In genomic region chr13:99237122-99237521, GRCm38 (mm10) we compare ENCODE assay signal across 16 mouse cellular contexts. TPM values are rescaled to one million over a fixed set of nuclear protein-coding genes. Genes with fewer than 3 reads are reported as not detected.
DNase-seq lines count a peak whose midpoint lies in the region; ATAC-seq and TF ChIP-seq lines count a peak whose summit lies in the region.
"Had no signal": no experiment of that assay in that cellular context is flagged by ENCODE, and none has a peak within 500 bp of the region (broad histone marks: within the 10 kb centered on the region; RNA-seq: fewer than 3 reads in every experiment).

No protein-coding gene starts in this region.

- peak; percentile 77; the same call in 1 of the 2 replicates for TF ChIP-seq EP300 in lung, postnatal 0 days (IDR thresholded peaks at IDR 0.05)

- peaks cover 14% of the 10 kb centered on the region for H3K4me1 ChIP-seq in intestine, embryonic 14.5 days (replicated peaks; ENCODE audit: control insufficient read depth, insufficient read depth, low read length)
- peaks cover 6% of the 10 kb centered on the region; the same call in 1 of the 2 replicates for H3K4me1 ChIP-seq in intestine, postnatal 0 days (replicated peaks; ENCODE audit: control insufficient read depth, insufficient read depth, low read length)
- H3K4me1 ChIP-seq in heart, embryonic 12.5 days (replicated peaks): peaks cover 43% of the 10 kb centered on the region
- peaks cover 35% of the 10 kb centered on the region; the same call in 1 of the 2 replicates for H3K4me1 ChIP-seq in lung, postnatal 0 days (ENCODE audit: insufficient read depth, low read depth, low read length)

- H3K36me3 ChIP-seq in intestine, embryonic 14.5 days (ENCODE audit: control insufficient read depth, insufficient read depth, low read length): no peaks in the 10 kb centered on the region
- no peaks in the 10 kb centered on the region for H3K36me3 ChIP-seq in intestine, postnatal 0 days (ENCODE audit: control insufficient read depth, insufficient read depth)
- H3K36me3 ChIP-seq in heart, embryonic 12.5 days: no peaks in the 10 kb centered on the region
- H3K36me3 ChIP-seq in lung, postnatal 0 days (ENCODE audit: insufficient read depth, low read length): no peaks in the 10 kb centered on the region
- H3K36me3 ChIP-seq: midbrain, embryonic 10.5 days; neural tube, embryonic 12.5 days had no signal

- ATAC-seq in intestine, embryonic 14.5 days (replicated peaks; ENCODE audit: low FRiP score, low TSS enrichment, low read depth): no peak
- ATAC-seq in intestine, postnatal 0 days: no peak
- no peak for ATAC-seq in heart, embryonic 12.5 days (ENCODE audit: insufficient number of reproducible peaks, low FRiP score)
- ATAC-seq in lung, postnatal 0 days: no peak
- ATAC-seq: forebrain, embryonic 14.5 days; inflammation-experienced regulatory T-cells, adult 6 months had no signal

- no peak overlapping the region for H3K4me3 ChIP-seq in intestine, embryonic 14.5 days (ENCODE audit: low read depth, low read length)
- no peak overlapping the region for H3K4me3 ChIP-seq in intestine, postnatal 0 days (ENCODE audit: low read depth, low read length)
- no peak overlapping the region for H3K4me3 ChIP-seq in heart, embryonic 12.5 days
- no peak overlapping the region for H3K4me3 ChIP-seq in lung, postnatal 0 days (ENCODE audit: low read depth, low read length)
- H3K4me3 ChIP-seq: midbrain, embryonic 10.5 days; neural tube, embryonic 12.5 days had no signal

- H3K9me3 ChIP-seq in intestine, embryonic 14.5 days (ENCODE audit: control insufficient read depth, low read length): no peaks in the 10 kb centered on the region
- no peaks in the 10 kb centered on the region for H3K9me3 ChIP-seq in intestine, postnatal 0 days (ENCODE audit: control insufficient read depth)
- no peaks in the 10 kb centered on the region for H3K9me3 ChIP-seq in heart, embryonic 12.5 days (replicated peaks)
- no peaks in the 10 kb centered on the region for H3K9me3 ChIP-seq in lung, postnatal 0 days (ENCODE audit: low read length)
- H3K9me3 ChIP-seq: midbrain, embryonic 10.5 days; neural tube, embryonic 12.5 days had no signal

- no peak for TF ChIP-seq CTCF in intestine, postnatal 0 days (IDR thresholded peaks at IDR 0.05; ENCODE audit: low read depth)
- no peak for TF ChIP-seq CTCF in lung, postnatal 0 days (IDR thresholded peaks at IDR 0.05)

- H3K4me2 ChIP-seq in intestine, embryonic 14.5 days (ENCODE audit: low read length): no peak overlapping the region
- H3K4me2 ChIP-seq in intestine, postnatal 0 days (replicated peaks; ENCODE audit: low read depth): no peak overlapping the region
- no peak overlapping the region for H3K4me2 ChIP-seq in heart, embryonic 12.5 days
- H3K4me2 ChIP-seq in lung, postnatal 0 days (replicated peaks; ENCODE audit: low read depth, low read length): no peak overlapping the region
- H3K4me2 ChIP-seq: neural tube, embryonic 12.5 days had no signal

- WGBS in intestine, embryonic 14.5 days: 69% methylated on average over 5 of the region's 5 CpGs
- 75% methylated on average over 5 of the region's 5 CpGs for whole genome bisulfite sequencing in intestine, postnatal 0 days
- 50% methylated on average over 5 of the region's 5 CpGs for WGBS in heart, embryonic 12.5 days
- 62% methylated on average over 5 of the region's 5 CpGs for WGBS in lung, postnatal 0 days

- H3K27me3 ChIP-seq in intestine, embryonic 14.5 days (replicated peaks; ENCODE audit: control insufficient read depth, insufficient read depth, low read length): no peaks in the 10 kb centered on the region
- H3K27me3 ChIP-seq in intestine, postnatal 0 days (replicated peaks; ENCODE audit: control insufficient read depth, insufficient read depth, low read length): no peaks in the 10 kb centered on the region
- no peaks in the 10 kb centered on the region for H3K27me3 ChIP-seq in heart, embryonic 12.5 days (replicated peaks)
- no peaks in the 10 kb centered on the region for H3K27me3 ChIP-seq in lung, postnatal 0 days (replicated peaks; ENCODE audit: insufficient read depth, low read length)
- H3K27me3 ChIP-seq: neural tube, embryonic 12.5 days had no signal

- H3K9ac ChIP-seq in intestine, embryonic 14.5 days (ENCODE audit: low read length): no peak overlapping the region
- no peak overlapping the region for H3K9ac ChIP-seq in intestine, postnatal 0 days (ENCODE audit: low read depth, low read length)
- no peak overlapping the region for H3K9ac ChIP-seq in heart, embryonic 12.5 days
- no peak overlapping the region for H3K9ac ChIP-seq in lung, postnatal 0 days (replicated peaks; ENCODE audit: low read depth)
- H3K9ac ChIP-seq: neural tube, embryonic 12.5 days had no signal

- H3K27ac ChIP-seq in intestine, embryonic 14.5 days (ENCODE audit: low read depth): peak overlapping the region; percentile 87; the same call in 1 of the 2 replicates
- no peak overlapping the region for H3K27ac ChIP-seq in intestine, postnatal 0 days (ENCODE audit: low read depth, low read length)
- H3K27ac ChIP-seq in heart, embryonic 12.5 days (ENCODE audit: poor library complexity, severe bottlenecking): peak overlapping the region; percentile 94
- peak overlapping the region; percentile 88 for H3K27ac ChIP-seq in lung, postnatal 0 days (ENCODE audit: low read length)
- H3K27ac ChIP-seq: neural tube, embryonic 12.5 days had no signal

- no peak for DNase-seq in intestine, embryonic 14.5 days (ENCODE audit: low spot score)
- peak; percentile 11 for DNase-seq in NIH3T3 (ENCODE audit: low read depth)
- DNase-seq in lung, postnatal 0 days (ENCODE audit: low spot score): peak; percentile 40
- DNase-seq in spleen, postnatal 36 days (ENCODE audit: low spot score in 2 of 2): no peak
- DNase-seq in right cerebral cortex, postnatal 10 days (ENCODE audit: low spot score in 2 of 2): no peak
- no peak for DNase-seq in adrenal gland, postnatal 25 days
- DNase-seq: cerebellum, adult 8-10 months; gastrocnemius, postnatal 25 days; right cerebral cortex, postnatal 25 days had no signal

RNA-seq across cellular contexts. Expression of gene Zfp366, which starts 52.5 kb away (rescaled TPM):
- 0.79 and 0.83 TPM in 2 replicates for polyA plus RNA-seq in intestine, embryonic 14.5 days (2014; fragmentation: Nextera tagmentation; extraction: Ambion mirVana)
- 0.38 and 0.39 TPM in 2 replicates for polyA plus RNA-seq in intestine, postnatal 0 days (2015; fragmentation: Nextera tagmentation; extraction: Ambion mirVana)
- 0.12 and 0.36 TPM in 2 replicates for polyA plus RNA-seq in heart, embryonic 12.5 days (2016; fragmentation: Nextera tagmentation; extraction: Ambion mirVana)
- polyA plus RNA-seq in lung, postnatal 0 days (2015; fragmentation: Nextera tagmentation; extraction: Ambion mirVana): 1.6 and 2.0 TPM in 2 replicates
- total RNA-seq in adrenal gland, postnatal 25 days (2021): 4.8 and 6.7 TPM in 2 replicates
- total RNA-seq: CH12.LX had no signal

Comparison
In these comparisons a context has a peak if more than half of its experiments do, and no peak if none do; other contexts are left out.
1. DNase-seq: peak in NIH3T3 (single experiment) and lung, postnatal 0 days (single experiment); none in intestine, embryonic 14.5 days (single experiment), spleen, postnatal 36 days (0 of 2), right cerebral cortex, postnatal 10 days (0 of 2) and adrenal gland, postnatal 25 days (single experiment).